Mouse (Mus musculus) stomach, embryonic 16.5 days (tissue): ENCODE results near the gene 0610009B22Rik. TPM values are rescaled to one million over a fixed set of nuclear protein-coding genes. Genes with fewer than 3 reads are reported as not detected.

Experiments
- polyA plus RNA-seq: library from polyadenylated mRNA; unstranded; fragments of >200 nt; fragmentation: Nextera tagmentation; extraction: Ambion mirVana; gene quantifications from 2 replicates; pipeline ENCODE4 v1.2.1, GENCODE M21; 2015

The 0610009B22Rik gene
- polyA plus RNA-seq, 1 experiment from 2014 or later = 93.1 TPM

Other genes with a start within 250 kb of the 0610009B22Rik start
- 19.6 and 20.1 TPM in 2 replicates for gene Phykpl, start 104.1 kb downstream of the 0610009B22Rik start, polyA plus RNA-seq
- 201 and 238 TPM in 2 replicates for gene Hnrnpab, start 82.0 kb downstream of the 0610009B22Rik start, polyA plus RNA-seq
- gene Nhp2, start 69.1 kb downstream of the 0610009B22Rik start, polyA plus RNA-seq = 133 and 138 TPM in 2 replicates
- 40.0 and 41.3 TPM in 2 replicates for gene Rmnd5b, start 53.0 kb downstream of the 0610009B22Rik start, polyA plus RNA-seq
- 20.7 and 21.0 TPM in 2 replicates for gene N4bp3, start 38.0 kb downstream of the 0610009B22Rik start, polyA plus RNA-seq
- gene D930048N14Rik, start 37.9 kb downstream of the 0610009B22Rik start, polyA plus RNA-seq = 5.9 and 6.4 TPM in 2 replicates
- gene Sec24a, start 74.8 kb upstream of the 0610009B22Rik start, polyA plus RNA-seq = 15.9 and 16.5 TPM in 2 replicates
- gene Sar1b, start 74.8 kb upstream of the 0610009B22Rik start, polyA plus RNA-seq = 125 and 126 TPM in 2 replicates
- 1.7 and 1.8 TPM in 2 replicates for gene Jade2, start 168.8 kb upstream of the 0610009B22Rik start, polyA plus RNA-seq